Mouse (Mus musculus) heart, postnatal 0 days (tissue): ENCODE data around the gene Ror2.

ENCODE experiments used
- CTCF ChIP-seq: IDR thresholded peaks from 2 replicates; pipeline ENCODE4 v1.5.1; 2016; ENCODE audit warnings: antibody characterized with exemption, control low read depth, low read depth
- EP300 ChIP-seq: IDR thresholded peaks from 2 replicates; pipeline ENCODE4 v1.6.1; 2016; ENCODE audit warnings: antibody characterized with exemption, low read depth

DNA sequence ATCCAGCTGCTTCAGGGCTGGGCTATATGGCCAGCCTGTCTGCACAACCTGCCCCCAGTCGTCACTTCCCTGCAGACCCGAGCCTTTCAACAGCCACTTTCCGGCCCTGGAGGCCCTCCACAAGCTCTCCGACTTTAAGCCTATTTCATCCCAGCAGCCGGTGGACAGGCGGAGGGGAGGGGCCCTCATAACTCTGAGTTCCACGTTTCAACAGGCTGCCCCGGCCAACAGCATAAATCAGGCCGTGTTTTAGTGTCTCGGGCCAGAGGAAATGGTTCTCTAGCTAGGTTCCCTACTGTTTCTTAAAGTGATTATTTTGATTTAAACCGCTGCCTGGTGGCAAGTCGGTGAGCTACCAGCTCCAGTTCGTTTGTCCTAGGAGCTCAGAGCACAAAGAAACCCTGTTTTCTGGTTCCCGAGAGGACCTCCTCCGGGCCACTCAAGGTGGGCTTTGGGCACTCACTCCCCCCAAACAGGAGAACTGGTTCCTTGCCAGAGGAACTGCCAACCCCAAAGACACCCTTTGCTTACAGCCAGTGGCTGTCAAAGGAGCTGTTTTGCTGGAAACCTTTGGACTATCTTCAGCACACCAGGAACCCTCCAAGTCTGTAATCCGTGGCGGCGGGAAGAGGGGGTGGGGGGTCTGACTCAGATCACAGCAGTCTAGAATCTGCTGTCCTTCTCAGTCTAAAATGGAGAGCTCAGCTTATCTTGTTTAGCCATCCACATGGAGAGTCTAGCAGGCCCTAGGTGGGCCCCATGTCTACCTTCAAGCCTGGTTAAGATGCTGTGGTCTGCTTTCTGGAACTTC is 84.1 kb downstream of the Ror2 start:
- TF ChIP-seq CTCF (no peak), EP300 (no peak)
